Mouse (Mus musculus) cerebellum, adult 2 months (tissue): Measurements from ENCODE around the gene Ttc30b. TPM values are rescaled to one million over a fixed set of nuclear protein-coding genes. Genes with fewer than 3 reads are reported as not detected.
"Not testable (repeated sequence)": the region's sequence is repeated elsewhere in the genome, so short reads cannot be mapped to it uniquely, and the experiment has no call there.

Source experiments
- DNase-seq, 2 experiments: peaks; one replicate each; pipeline ENCODE4 v3.0.0; 2021
- H3K27ac ChIP-seq: fragments of 200-500 bp; 2 replicates; pipeline ENCODE4 v1.5.1; 2012; ENCODE audit warnings: low read length, control low read depth, inconsistent platforms; ENCODE audit not compliant: insufficient read depth
- H3K27me3 ChIP-seq: fragments of 200-500 bp; 2 replicates; pipeline ENCODE4 v1.6.1; 2012; ENCODE audit warnings: inconsistent platforms, mild to moderate bottlenecking, low read length, moderate library complexity; ENCODE audit not compliant: control insufficient read depth, insufficient read depth
- H3K4me1 ChIP-seq: fragments of 200-500 bp; 2 replicates; pipeline ENCODE4 v1.6.1; 2011; ENCODE audit warnings: low read length; ENCODE audit not compliant: control insufficient read depth, insufficient read depth
- H3K4me3 ChIP-seq: fragments of 200-500 bp; replicated peaks from 2 replicates; pipeline ENCODE3; 2011; ENCODE audit warnings: mild to moderate bottlenecking, low read depth, low read length, control low read depth; ENCODE audit not compliant: insufficient read depth
- CTCF ChIP-seq: fragments of 200-500 bp; IDR thresholded peaks from 2 replicates; pipeline ENCODE4 v1.5.1; 2011; ENCODE audit warnings: low read depth, mild to moderate bottlenecking, control low read depth, low read length, moderate library complexity, borderline replicate concordance; ENCODE audit not compliant: insufficient read depth
- POLR2A ChIP-seq: fragments of 200-500 bp; IDR thresholded peaks from 2 replicates; pipeline ENCODE4 v1.6.1; 2011; ENCODE audit warnings: low read length, control low read depth, borderline replicate concordance; ENCODE audit not compliant: insufficient read depth
- WGBS: fragments of 180-500 bp; shearing (Covaris S2); methylation state at CpG from one replicate; pipeline ENCODE4 v1.1.7; 2018; 5-methylcytosine and 5-hydroxymethylcytosine counted together
- polyA plus RNA-seq: library from polyadenylated mRNA; depleted of rRNA; stranded (reverse); fragments of >200 nt; gene quantifications from 2 replicates; pipeline ENCODE4 v1.2.3, GENCODE M21; 2012; rRNA removed

Gene Ttc30b
- polyA plus RNA-seq, result 11.2 and 14.2 TPM in 2 replicates

DNA sequence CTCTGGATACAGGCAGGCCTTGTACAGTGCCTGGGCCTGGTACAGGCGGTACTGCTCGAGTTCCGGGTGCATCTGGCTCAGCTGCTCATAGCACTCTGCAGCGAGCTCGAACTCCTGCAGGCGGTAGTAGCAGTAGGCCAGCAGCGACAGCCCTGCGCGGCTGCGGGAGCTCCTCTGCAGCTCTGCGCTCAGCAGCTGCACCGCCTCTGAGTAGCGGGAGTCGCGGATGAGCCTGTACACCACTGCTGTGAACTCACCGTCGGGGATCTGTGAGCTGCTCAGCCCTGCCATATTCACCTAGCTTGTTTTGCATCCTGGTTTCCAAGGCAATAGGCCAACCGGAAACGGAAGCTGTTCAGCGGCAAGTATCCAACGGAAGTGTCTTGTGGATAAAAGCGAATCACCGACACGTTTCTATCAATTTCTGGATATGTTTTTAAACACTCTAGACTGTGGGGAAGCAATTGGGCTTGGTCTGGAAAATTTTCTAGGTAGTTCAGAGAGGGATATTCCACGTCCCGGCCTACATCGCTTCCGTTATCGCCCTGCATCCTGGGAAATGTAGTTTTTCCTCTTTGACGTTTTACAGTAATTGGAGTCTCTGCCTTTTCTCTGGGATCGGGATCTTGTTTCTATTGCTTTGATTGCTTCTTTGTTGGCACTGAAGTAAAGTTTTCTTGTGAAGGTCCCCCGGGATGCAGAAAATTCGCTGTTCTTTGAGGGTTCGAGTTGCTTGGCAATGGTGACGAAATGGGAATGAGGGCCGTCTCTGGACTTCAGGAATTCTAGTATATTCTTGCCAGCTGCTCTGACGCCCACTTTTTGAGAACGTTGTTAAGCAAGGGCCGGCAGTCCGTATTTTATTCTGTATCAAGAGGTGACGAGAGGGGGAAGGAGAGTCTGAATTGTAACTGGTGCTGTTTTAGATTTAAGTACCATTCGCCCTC lies at the start of gene Ttc30b:
Gene Ttc30b (minus strand): TSS at position 469 of the 947 bp plus-strand sequence.
- H3K27ac ChIP-seq, result peak within 1 kb of the TSS; percentile 52
- WGBS, result 2% methylated on average over 42 of the region's 42 CpGs
- peak within 1 kb of the TSS; percentile 74 for H3K4me3 ChIP-seq
- H3K27me3 ChIP-seq, result no peaks in the 10 kb centered on the region
- TF ChIP-seq POLR2A, result no peak
- no peak for TF ChIP-seq CTCF
- peak; percentile 83 to 85 for DNase-seq
- no peaks in the 10 kb centered on the region for H3K4me1 ChIP-seq

DNA sequence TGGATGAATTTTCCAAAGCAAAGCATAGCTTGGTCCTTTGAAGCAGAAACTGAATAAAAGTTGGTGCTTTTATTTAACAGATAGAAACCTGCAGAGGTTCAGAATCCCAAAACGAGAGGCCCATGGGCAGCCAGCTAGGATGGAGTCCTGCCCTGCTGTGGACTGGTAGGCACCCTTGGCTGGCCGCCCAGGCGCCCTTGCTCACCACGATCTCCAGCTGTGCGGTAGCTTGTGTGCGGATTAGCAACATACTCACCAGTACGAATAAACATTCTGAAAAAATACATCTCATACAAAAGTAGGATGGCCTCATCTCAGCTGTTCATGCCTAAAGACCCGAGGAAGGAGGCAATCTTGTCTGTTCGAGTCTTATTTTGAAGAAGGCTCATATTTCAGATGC lies 49.4 kb upstream of the Ttc30b start:
- H3K4me3 ChIP-seq, result no peak overlapping the region
- no peaks in the 10 kb centered on the region for H3K27me3 ChIP-seq
- DNase-seq, result no peak
- WGBS, result 40% methylated on average over 9 of the region's 9 CpGs
- no peak overlapping the region for H3K27ac ChIP-seq
- no peaks in the 10 kb centered on the region for H3K4me1 ChIP-seq
- no peak for TF ChIP-seq CTCF
- TF ChIP-seq POLR2A, result no peak

- Histone ChIP-seq H3K4me1 (no peaks in the 10 kb centered on the region), H3K4me3 (no peak overlapping the region), H3K27me3 (no peaks in the 10 kb centered on the region), H3K27ac (no peak overlapping the region)
- DNase-seq, result peak; percentile 62 to 69
- WGBS, result 4% methylated on average over 2 of the region's 2 CpGs
- TF ChIP-seq CTCF, result peak; percentile 96
- no peak for TF ChIP-seq POLR2A
These were observed 46.7 kb upstream of the Ttc30b start for GRCm38 (mm10) chr2:75985124-75985523.

DNA sequence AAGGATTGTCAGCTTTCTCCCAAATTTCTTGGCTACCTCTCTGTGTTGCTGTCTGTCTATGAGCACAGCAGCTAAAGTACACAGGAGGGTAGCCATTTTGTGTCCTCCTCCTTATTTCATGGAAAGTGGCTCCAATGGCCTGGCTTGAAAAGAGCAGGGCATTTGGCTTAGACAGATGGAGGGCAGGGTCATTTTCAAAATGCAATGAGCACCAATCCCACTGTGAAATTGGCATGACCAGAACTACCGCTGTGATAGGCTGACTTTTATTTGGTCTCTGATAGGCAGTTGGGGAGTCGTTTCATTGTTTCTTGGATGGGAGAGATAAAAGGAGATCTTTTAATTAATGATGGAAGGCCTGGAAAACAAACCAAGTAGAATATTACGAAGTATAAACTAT lies 45.5 kb upstream of the Ttc30b start:
- Histone ChIP-seq H3K4me1 (no peaks in the 10 kb centered on the region), H3K4me3 (no peak overlapping the region), H3K27ac (no peak overlapping the region), H3K27me3 (no peaks in the 10 kb centered on the region)
- no peak for TF ChIP-seq CTCF
- TF ChIP-seq POLR2A, result no peak
- WGBS, result 25% methylated on average over 3 of the region's 3 CpGs
- no peak for DNase-seq

DNA sequence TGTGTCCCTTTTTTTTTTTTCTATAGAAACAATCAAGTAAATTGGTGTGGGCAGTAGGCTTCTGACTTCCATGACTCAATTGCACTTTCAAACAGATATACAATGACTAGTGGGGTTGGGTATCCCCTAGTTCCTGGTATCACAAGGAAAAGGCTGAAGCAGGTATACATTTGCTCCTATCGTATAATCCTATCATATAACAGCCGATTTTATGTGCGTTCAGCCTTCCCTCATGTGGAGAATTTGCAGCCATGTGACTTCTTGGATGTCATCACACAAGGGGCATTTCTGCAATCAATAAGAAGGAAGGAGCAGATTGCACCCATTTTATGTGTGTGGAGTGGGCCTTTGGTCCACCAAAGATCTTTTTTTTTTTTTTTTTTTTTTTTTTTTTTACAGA lies 44.7 kb upstream of the Ttc30b start:
- Histone ChIP-seq H3K4me3 (no peak overlapping the region), H3K27ac (no peak overlapping the region), H3K27me3 (no peaks in the 10 kb centered on the region), H3K4me1 (no peaks in the 10 kb centered on the region)
- 95% methylated on average over 3 of the region's 3 CpGs for WGBS
- DNase-seq, result no peak
- TF ChIP-seq CTCF, result no peak
- TF ChIP-seq POLR2A, result no peak

GRCm38 (mm10) chr2:75982626-75983025 lies 44.2 kb upstream of the Ttc30b start:
- DNase-seq, result no peak
- Histone ChIP-seq H3K4me3 (no peak overlapping the region), H3K27ac (no peak overlapping the region), H3K27me3 (no peaks in the 10 kb centered on the region), H3K4me1 (no peaks in the 10 kb centered on the region)
- no peak for TF ChIP-seq POLR2A
- TF ChIP-seq CTCF, result no peak
- WGBS, result 97% methylated on average over 4 of the region's 4 CpGs

DNA sequence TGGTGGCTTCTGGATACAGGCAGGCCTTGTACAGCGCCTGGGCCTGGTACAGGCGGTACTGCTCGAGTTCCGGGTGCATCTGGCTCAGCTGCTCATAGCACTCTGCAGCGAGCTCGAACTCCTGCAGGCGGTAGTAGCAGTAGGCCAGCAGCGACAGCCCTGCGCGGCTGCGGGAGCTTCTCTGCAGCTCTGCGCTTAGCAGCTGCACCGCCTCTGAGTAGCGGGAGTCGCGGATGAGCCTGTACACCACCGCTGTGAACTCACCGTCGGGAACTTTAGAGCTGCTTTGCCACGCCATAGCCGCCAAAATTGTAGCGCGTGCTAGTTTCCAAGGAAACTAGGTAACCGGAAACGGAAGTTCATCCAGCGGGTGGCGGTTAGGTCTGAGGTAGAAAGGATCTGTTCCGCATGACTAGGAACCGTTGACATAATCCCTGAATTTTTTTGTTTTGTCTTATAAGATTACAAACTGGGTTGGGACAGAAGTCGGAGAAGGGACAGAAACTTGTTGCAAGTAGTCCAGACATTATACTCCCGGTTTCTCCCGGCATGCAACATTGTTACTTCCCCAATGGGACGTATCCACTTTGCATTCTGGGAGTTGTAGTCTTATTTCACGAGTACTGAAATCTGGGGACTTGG lies 43.2 kb upstream of the Ttc30b start, which contains the start of gene Ttc30a1:
Gene Ttc30a1 (minus strand): TSS at position 528 of the 642 bp plus-strand sequence.
- not testable (repeated sequence) for H3K27me3 ChIP-seq, H3K4me1 ChIP-seq, H3K27ac ChIP-seq
- DNase-seq, result peak; percentile 81 to 82
- peak within 1 kb of the TSS; percentile 47 for H3K4me3 ChIP-seq
- whole genome bisulfite sequencing, result 2% methylated on average over 34 of the region's 34 CpGs
- TF ChIP-seq POLR2A, result 0 out of 2 replicates have a peak, but pooled peaks have one; percentile 27

GRCm38 (mm10) chr2:75980933-75981439 lies 42.6 kb upstream of the Ttc30b start:
- not testable (repeated sequence) for H3K4me1 ChIP-seq, DNase-seq, H3K27me3 ChIP-seq, H3K4me3 ChIP-seq, H3K27ac ChIP-seq
- WGBS, result 90% methylated on average over 13 of the region's 13 CpGs

DNA sequence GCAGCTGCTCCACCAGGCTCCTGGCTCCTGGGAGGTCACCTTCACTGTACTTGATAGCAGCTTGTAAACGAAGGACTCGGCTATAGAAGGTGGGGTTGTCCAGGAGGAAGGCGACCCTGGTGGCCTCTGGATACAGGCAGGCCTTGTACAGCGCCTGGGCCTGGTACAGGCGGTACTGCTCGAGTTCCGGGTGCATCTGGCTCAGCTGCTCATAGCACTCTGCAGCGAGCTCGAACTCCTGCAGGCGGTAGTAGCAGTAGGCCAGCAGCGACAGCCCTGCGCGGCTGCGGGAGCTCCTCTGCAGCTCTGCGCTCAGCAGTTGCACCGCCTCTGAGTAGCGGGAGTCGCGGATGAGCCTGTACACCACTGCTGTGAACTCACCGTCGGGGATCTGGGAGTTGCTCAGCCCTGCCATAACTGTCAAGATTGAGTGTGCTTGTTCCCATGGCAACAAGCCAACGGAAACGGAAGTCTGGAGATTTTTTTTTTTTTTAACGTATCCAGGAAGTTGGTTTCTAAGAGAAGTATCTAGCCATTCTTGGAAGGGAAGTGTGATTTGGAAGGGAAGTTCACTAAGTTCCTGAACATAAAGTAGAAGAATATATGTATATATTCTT lies 39.5 kb upstream of the Ttc30b start, which contains the start of gene Ttc30a2:
Gene Ttc30a2 (minus strand): TSS at position 419 of the 617 bp plus-strand sequence.
- 26% methylated on average over 20 of the region's 24 CpGs for WGBS
- not testable (repeated sequence) for DNase-seq, H3K27me3 ChIP-seq, H3K4me1 ChIP-seq, H3K4me3 ChIP-seq, H3K27ac ChIP-seq

DNA sequence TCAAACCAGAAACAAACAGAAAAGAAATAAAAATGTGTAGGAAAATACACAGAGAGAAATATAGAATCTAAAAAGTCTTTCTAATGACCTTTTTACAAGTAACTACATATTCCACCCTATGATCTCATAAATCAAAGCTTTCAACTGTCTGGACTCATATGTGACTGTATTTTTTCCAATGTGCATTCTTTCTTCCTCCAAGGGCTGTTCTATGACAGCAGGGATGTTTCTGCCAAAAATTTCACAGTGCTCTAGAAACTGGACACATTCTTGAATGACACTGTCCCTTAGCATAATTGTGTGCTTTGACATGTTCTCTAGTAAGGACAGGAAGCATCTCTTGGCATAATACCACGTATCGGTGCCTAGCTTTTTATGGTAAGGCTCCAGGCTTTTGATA lies 37.7 kb upstream of the Ttc30b start:
- not testable (repeated sequence) for H3K4me3 ChIP-seq, H3K27me3 ChIP-seq, H3K27ac ChIP-seq, H3K4me1 ChIP-seq, DNase-seq
- 39% methylated on average over 2 of the region's 2 CpGs for WGBS
